Mouse (Mus musculus) ES-E14 (cell line): ENCODE data around the gene Map3k14. TPM values are rescaled to one million over a fixed set of nuclear protein-coding genes. Genes with fewer than 3 reads are reported as not detected.
"Not testable (repeated sequence)": the region's sequence is repeated elsewhere in the genome, so short reads cannot be mapped to it uniquely, and the experiment has no call there.

Experiments
- DNase-seq: peaks from one replicate; pipeline ENCODE4 v3.0.0-alpha.2; 2013; ENCODE audit warnings: low read depth, low spot score
- H3K27ac ChIP-seq: 2 replicates; pipeline ENCODE4 v1.5.1; 2012; ENCODE audit warnings: low read depth, mild to moderate bottlenecking, low read length, moderate library complexity, mixed read lengths; ENCODE audit not compliant: poor library complexity, insufficient read depth, severe bottlenecking
- H3K36me3 ChIP-seq: 2 replicates; pipeline ENCODE4 v1.6.1; 2012; ENCODE audit warnings: mild to moderate bottlenecking, low read length, moderate library complexity, mixed read lengths; ENCODE audit not compliant: control insufficient read depth, poor library complexity, insufficient read depth, severe bottlenecking
- H3K4me1 ChIP-seq, 2 experiments: fragments of 150-350 bp in 1 of 2; sonication (generic) in 1 of 2; 2 replicates each; pipeline ENCODE4 v1.6.1; 2012; ENCODE audit warnings: low read length in 2 of 2, mild to moderate bottlenecking in 1 of 2, mixed read lengths in 1 of 2; ENCODE audit not compliant: control insufficient read depth in 2 of 2, insufficient read depth in 2 of 2, poor library complexity in 1 of 2
- H3K4me3 ChIP-seq, 2 experiments: fragments of 150-350 bp in 1 of 2; sonication (generic) in 1 of 2; 2 replicates each; pipeline ENCODE4 v1.5.1; 2012; ENCODE audit warnings: low read length in 2 of 2, low read depth in 1 of 2, mild to moderate bottlenecking in 1 of 2, mixed read lengths in 1 of 2; ENCODE audit not compliant: insufficient read depth in 1 of 2, poor library complexity in 1 of 2, severe bottlenecking in 1 of 2
- H3K9ac ChIP-seq: 2 replicates; pipeline ENCODE4 v1.6.1; 2012; ENCODE audit warnings: low read depth, mild to moderate bottlenecking, low read length, mixed read lengths; ENCODE audit not compliant: poor library complexity, insufficient read depth, severe bottlenecking
- H3K9me3 ChIP-seq: fragments of 150-350 bp; sonication (generic); 2 replicates; pipeline ENCODE4 v1.6.1; 2012; ENCODE audit warnings: low read depth, mild to moderate bottlenecking, low read length; ENCODE audit not compliant: control insufficient read depth, insufficient read depth
- CHD2 ChIP-seq: IDR thresholded peaks from 2 replicates; pipeline ENCODE4 v1.6.1; 2014; ENCODE audit warnings: mild to moderate bottlenecking, low read depth, low read length, inconsistent platforms
- HCFC1 ChIP-seq: IDR thresholded peaks from 2 replicates; pipeline ENCODE4 v1.6.1; 2012; ENCODE audit warnings: low read length, inconsistent platforms, borderline replicate concordance; ENCODE audit not compliant: insufficient read depth
- MAFK ChIP-seq: IDR thresholded peaks from 2 replicates; pipeline ENCODE4 v1.6.1; 2014; ENCODE audit warnings: mild to moderate bottlenecking, low read depth, low read length, inconsistent platforms; ENCODE audit not compliant: insufficient read depth
- ZC3H11A ChIP-seq: IDR thresholded peaks from 2 replicates; pipeline ENCODE4 v1.6.1; 2012; ENCODE audit warnings: low read depth, mild to moderate bottlenecking, inconsistent platforms, low read length, borderline replicate concordance
- ZNF384 ChIP-seq: IDR thresholded peaks from 2 replicates; pipeline ENCODE4 v1.6.1; 2012; ENCODE audit warnings: low read depth, low read length, inconsistent platforms
- in situ Hi-C, 2 experiments: fragments of 600-800 bp; cut with MboI; formaldehyde crosslinking; loops; one replicate each; pipeline ENCODE4 v1.15.1; 2025; ENCODE audit warnings: low sequenced_read_pairs in 2 of 2, inconsistent platforms in 1 of 2; ENCODE audit not compliant: unreplicated experiment in 2 of 2
- total RNA-seq: library from RNA; depleted of rRNA; stranded (reverse); fragments of 300-350 nt; gene quantifications from 2 replicates; pipeline ENCODE4 v1.2.3, GENCODE M21; 2012

Gene Map3k14
- total RNA-seq, 1 experiment: 4.5 TPM

DNA sequence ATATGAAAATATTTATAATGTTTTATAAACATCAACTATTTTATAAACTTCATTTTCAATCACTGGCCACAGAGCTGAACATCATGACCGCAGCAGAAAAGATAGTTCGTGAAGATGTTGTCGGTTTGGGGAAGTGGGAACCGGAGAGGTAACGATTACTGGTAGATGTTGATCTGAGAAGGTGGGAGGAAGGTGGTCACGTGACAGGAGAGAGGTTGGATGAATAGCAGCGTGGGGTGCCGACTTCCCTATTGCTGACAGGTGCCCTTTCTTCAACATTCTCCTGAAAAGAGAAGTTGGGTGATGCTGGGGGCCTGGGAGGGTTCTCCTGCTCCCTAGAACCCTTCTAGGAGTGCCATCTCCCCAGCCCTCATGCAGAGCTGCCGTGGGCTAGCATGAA lies 37.3 kb upstream of the Map3k14 start:
- H3K9ac ChIP-seq: no peak overlapping the region
- no peaks in the 10 kb centered on the region for H3K9me3 ChIP-seq
- H3K36me3 ChIP-seq: no peaks in the 10 kb centered on the region
- in situ Hi-C loops: no loop called here
- H3K4me1 ChIP-seq: peaks cover 0 to 2% of the 10 kb centered on the region in 2 experiments; a peak in 1 of 4 replicates
- H3K27ac ChIP-seq: no peak overlapping the region
- no peak for TF ChIP-seq ZC3H11A
- TF ChIP-seq ZNF384: no peak
- H3K4me3 ChIP-seq: no peak overlapping the region
- no peak for DNase-seq

DNA sequence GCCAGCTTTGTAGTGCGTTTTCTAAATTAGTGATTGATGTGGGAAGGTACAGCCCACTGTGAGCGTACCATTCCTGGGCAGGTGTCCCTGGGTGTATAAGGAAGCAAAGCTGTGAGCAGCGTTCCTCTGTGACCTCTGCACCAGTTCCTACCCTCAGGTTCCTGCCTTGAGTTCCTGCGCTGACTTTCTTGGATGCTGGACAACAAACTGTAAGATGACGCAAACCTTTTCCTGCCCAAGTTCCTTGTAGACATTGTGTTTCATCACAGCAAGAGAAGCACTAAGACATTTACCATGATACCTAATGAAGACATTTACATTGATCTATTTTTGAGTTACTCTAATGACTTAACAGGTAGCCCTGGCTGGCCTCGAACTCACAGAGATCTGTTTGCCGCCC lies 27.5 kb upstream of the Map3k14 start:
- H3K9ac ChIP-seq: no peak overlapping the region
- H3K4me1 ChIP-seq: peaks cover 0 to 10% of the 10 kb centered on the region in 2 experiments; a peak in 3 of 4 replicates
- H3K27ac ChIP-seq: no peak overlapping the region
- no peak overlapping the region for H3K4me3 ChIP-seq
- H3K9me3 ChIP-seq: no peaks in the 10 kb centered on the region
- DNase-seq: no peak
- H3K36me3 ChIP-seq: no peaks in the 10 kb centered on the region
- in situ Hi-C loops: no loop called here
- TF ChIP-seq ZC3H11A (no peak), ZNF384 (no peak), MAFK (no peak), HCFC1 (no peak), CHD2 (no peak)

DNA sequence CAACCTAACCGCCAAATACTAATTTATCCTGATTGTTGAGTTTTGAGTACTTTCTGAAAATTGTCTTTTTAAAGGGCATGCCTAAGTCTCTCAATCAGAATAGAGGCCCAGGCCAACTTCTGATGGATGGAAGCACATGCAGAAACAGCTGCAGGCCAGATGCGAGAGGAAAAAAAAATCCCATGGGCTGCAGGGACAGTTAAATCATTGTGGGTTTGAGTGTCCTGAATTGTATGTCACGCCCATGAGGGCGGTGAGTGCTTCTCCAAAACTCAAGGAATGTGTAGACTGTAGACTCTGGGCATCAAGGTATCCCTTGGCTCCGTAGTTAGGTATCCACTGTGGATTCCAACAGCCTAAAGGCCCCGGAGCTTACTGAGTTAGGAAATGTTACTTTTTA lies 26.8 kb upstream of the Map3k14 start:
- in situ Hi-C loops: no loop called here
- H3K4me1 ChIP-seq: peaks cover 0 to 8% of the 10 kb centered on the region in 2 experiments; a peak in 3 of 4 replicates
- no peak overlapping the region for H3K9ac ChIP-seq
- no peak for TF ChIP-seq MAFK
- no peak for TF ChIP-seq HCFC1
- TF ChIP-seq CHD2: no peak
- no peak for TF ChIP-seq ZC3H11A
- no peak for TF ChIP-seq ZNF384
- H3K27ac ChIP-seq: no peak overlapping the region
- no peaks in the 10 kb centered on the region for H3K9me3 ChIP-seq
- H3K36me3 ChIP-seq: no peaks in the 10 kb centered on the region
- no peak for DNase-seq
- H3K4me3 ChIP-seq: no peak overlapping the region

DNA sequence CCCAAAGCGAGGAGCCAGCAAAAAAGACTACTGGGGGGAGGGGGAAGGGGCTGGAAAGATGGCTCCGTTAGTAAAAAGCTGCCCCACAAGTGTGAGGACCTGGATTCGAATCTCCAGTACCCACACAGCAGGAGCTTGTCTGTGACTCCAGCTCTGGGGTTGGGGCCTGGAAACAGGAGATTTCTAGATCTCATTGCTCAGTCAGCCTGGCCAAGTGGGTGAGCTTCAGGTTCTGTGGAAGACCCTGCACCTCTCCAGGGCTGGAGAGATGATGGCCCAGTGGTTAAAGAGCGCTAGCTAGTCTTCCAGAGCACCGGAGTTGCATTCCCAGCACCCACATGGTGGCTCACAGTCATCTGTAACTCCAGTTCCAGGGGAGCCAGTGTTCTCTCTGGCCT lies 25.6 kb upstream of the Map3k14 start:
- no peak overlapping the region for H3K9ac ChIP-seq
- no peak for TF ChIP-seq CHD2
- TF ChIP-seq MAFK: no peak
- H3K27ac ChIP-seq: no peak overlapping the region
- no peaks in the 10 kb centered on the region for H3K9me3 ChIP-seq
- in situ Hi-C loops: no loop called here
- DNase-seq: no peak
- no peaks in the 10 kb centered on the region for H3K36me3 ChIP-seq
- H3K4me1 ChIP-seq: peaks cover 0 to 8% of the 10 kb centered on the region in 2 experiments; a peak in 3 of 4 replicates
- no peak overlapping the region for H3K4me3 ChIP-seq

DNA sequence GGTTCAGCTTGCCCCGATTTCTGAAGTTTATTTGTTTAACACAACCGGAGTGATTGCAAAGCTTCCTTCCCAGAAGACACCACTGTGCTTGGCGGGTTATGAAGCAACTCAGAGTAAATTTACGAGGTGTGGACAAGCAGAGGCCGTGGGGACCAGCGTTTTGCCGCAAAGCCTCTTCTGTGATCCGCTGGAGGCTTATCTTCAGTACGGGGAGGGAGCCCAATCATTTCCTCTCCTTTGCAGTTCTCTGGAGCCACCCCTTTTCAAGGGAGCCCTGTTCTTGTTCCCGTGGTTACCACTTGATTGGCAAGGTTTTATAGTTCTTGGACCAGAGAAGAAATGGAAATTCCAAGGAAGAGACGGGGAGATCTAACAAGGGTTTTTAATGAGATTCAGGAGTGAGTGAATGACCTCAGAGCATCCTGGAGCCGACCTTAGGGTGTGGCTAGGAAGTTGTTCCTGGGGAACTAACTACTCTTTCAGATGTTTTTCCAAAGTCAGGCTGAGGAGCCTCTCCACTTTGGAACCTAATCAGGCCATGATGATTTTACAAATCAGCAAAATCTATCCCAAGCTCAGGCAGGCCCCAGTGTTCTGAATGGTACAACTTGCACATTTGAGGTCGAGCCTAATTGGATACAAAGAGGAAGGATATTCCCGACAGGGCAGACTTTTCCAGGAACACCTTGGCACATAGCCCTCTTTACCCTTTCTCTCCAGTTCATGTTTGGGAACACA lies 25.0 kb upstream of the Map3k14 start:
- no peak overlapping the region for H3K9ac ChIP-seq
- H3K4me3 ChIP-seq: no peak overlapping the region; a peak in 1 of 4 replicates
- in situ Hi-C loops: no loop called here

DNA sequence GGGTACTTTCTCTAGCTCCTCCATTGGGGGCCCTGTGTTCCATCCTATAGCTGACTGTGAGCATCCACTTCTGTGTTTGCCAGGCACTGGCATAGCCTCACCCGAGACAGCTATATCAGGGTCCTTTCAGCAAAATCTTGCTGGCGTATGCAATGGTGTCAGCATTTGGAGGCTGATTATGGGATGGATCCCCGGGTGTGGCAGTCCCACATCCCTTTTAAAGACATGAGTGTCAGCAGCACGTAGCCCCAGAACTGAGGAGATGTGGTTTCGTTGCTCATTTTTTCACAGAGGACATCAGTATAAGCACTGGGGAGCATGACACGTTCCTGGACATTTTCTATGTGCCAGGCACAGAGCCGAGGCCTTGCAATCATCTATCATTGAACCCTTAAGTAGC lies 23.6 kb upstream of the Map3k14 start:
- H3K9me3 ChIP-seq, H3K4me3 ChIP-seq, in situ Hi-C loops, DNase-seq, H3K4me1 ChIP-seq, H3K36me3 ChIP-seq, H3K27ac ChIP-seq, H3K9ac ChIP-seq: not testable (repeated sequence)

More for the DNA sequence above, 25.0 kb upstream of the Map3k14 start:
- DNase-seq: peak; percentile 40
- no peak overlapping the region for H3K27ac ChIP-seq
- no peaks in the 10 kb centered on the region for H3K9me3 ChIP-seq
- TF ChIP-seq ZNF384 (no peak), MAFK (no peak), HCFC1 (no peak), CHD2 (no peak), ZC3H11A (no peak)
- no peaks in the 10 kb centered on the region for H3K36me3 ChIP-seq
- H3K4me1 ChIP-seq: peaks cover 0 to 8% of the 10 kb centered on the region in 2 experiments; a peak in 3 of 4 replicates
